Mouse (Mus musculus) olfactory bulb, adult 2 months (tissue): ENCODE measurements around the gene Pou2f3. TPM values are rescaled to one million over a fixed set of nuclear protein-coding genes. Genes with fewer than 3 reads are reported as not detected.

Experiments
- H3K27ac ChIP-seq: fragments of 200-500 bp; 2 replicates; pipeline ENCODE4 v1.5.1; 2012; ENCODE audit warnings: low read depth, low read length; ENCODE audit not compliant: insufficient read depth
- H3K4me1 ChIP-seq: fragments of 200-500 bp; 2 replicates; pipeline ENCODE4 v1.6.1; 2012; ENCODE audit warnings: low read length; ENCODE audit not compliant: control insufficient read depth, insufficient read depth
- H3K4me3 ChIP-seq: fragments of 200-500 bp; 2 replicates; pipeline ENCODE4 v1.5.1; 2012; ENCODE audit warnings: mild to moderate bottlenecking, low read depth, low read length, moderate library complexity; ENCODE audit not compliant: insufficient read depth
- CTCF ChIP-seq: fragments of 200-500 bp; IDR thresholded peaks from 2 replicates; pipeline ENCODE4 v1.5.1; 2012; ENCODE audit warnings: low read depth, mild to moderate bottlenecking, low read length, moderate library complexity; ENCODE audit not compliant: insufficient read depth
- POLR2A ChIP-seq: fragments of 200-500 bp; IDR thresholded peaks from 2 replicates; pipeline ENCODE4 v1.6.1; 2012; ENCODE audit warnings: mild to moderate bottlenecking, low read depth, low read length, moderate library complexity; ENCODE audit not compliant: insufficient read depth
- WGBS: fragments of 180-500 bp; shearing (Covaris S2); methylation state at CpG from one replicate; pipeline ENCODE4 v1.1.7; 2018; 5-methylcytosine and 5-hydroxymethylcytosine counted together
- polyA plus RNA-seq: library from polyadenylated mRNA; stranded (reverse); fragments of >200 nt; gene quantifications from 2 replicates; pipeline ENCODE4 v1.2.4, GENCODE M21; 2012; ENCODE audit warnings: low replicate concordance; ENCODE audit not compliant: missing spikeins, insufficient read depth, insufficient read length

Gene Pou2f3
- polyA plus RNA-seq, 1 experiment = not detected

DNA sequence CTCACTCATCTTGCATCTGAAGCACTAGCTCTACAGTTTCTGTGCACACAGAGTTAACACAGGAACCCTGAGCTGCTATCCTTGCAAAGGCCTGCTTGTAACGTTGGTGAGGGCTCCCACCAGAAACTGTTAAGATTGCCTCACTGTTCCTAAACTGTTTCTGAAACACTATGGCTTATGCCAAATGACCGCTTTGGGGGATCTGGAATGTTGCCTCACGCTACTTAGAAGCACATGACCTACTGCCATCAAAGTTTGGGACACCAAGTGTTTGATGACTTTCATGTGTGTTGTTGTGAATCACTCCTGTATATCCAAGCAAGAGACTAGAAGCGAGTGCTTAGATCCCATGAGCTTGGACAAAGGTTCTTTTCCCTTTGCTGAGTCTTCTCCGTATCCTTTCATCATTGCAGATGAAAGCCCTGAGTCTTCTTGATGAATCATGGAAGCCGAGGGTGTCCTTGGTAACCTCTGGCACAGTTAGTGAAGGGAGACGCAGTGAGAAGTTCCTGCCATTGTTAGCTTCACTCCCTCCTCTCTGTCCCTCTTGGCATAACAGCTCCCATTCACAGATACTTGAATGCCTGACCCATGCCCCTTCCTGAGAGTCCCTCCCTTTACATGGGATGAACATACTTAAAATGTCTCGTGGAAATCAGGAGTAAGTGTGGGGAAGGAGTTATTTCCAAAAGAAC, 99.7 kb downstream of the Pou2f3 start:
- TF ChIP-seq POLR2A (no peak), CTCF (no peak)
- 72% methylated on average over 8 of the region's 8 CpGs for WGBS

DNA sequence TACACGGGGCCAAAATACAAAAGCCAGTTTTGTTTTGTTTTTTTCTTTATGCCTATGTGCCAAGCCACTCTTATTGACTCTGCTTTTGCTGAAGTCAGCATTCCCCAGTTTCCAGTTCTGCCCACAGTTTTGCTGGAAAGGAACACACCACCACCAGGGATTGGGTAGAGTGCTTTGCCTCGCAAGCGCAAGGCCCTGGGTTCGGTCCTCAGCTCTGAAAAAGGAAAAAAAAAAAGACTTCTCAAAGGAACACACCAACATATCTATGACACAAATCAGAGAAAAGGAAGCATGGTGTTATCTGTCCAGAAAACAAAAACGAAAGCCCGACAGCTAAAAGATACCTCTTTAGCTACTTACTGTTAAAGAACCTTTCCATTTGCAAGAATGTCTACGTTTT, 101.0 kb downstream of the Pou2f3 start:
- 92% methylated on average over 7 of the region's 7 CpGs for WGBS
- H3K4me3 ChIP-seq = no peak overlapping the region
- TF ChIP-seq POLR2A = no peak
- TF ChIP-seq CTCF = no peak
- H3K4me1 ChIP-seq = peaks cover 8% of the 10 kb centered on the region
- no peak overlapping the region for H3K27ac ChIP-seq

More for the DNA sequence above, 99.7 kb downstream of the Pou2f3 start:
- Histone ChIP-seq H3K27ac (no peak overlapping the region), H3K4me1 (peaks cover 10% of the 10 kb centered on the region), H3K4me3 (no peak overlapping the region)

DNA sequence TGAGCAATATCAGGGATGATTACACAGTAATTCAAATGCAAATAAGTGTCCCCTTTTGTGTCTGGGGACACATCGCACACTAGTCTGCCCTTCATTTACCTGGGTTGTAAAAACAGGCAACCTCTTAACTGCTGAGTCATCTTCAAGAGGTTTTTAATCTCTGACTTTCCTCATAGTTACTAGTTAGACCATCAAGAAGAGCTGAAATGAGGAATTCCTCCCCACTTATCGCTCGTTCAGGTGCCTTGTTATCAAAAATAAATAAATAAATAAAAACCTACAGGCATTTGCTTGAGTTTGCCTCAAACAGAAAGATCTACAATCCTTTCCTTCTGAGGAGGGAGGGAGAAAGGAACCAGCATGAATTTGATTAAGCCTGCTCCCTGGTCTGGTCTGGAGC, 101.4 kb downstream of the Pou2f3 start:
- TF ChIP-seq CTCF (no peak), POLR2A (no peak)
- Histone ChIP-seq H3K4me1 (peaks cover 8% of the 10 kb centered on the region), H3K27ac (no peak overlapping the region), H3K4me3 (no peak overlapping the region)
- 84% methylated on average over 3 of the region's 3 CpGs for WGBS

DNA sequence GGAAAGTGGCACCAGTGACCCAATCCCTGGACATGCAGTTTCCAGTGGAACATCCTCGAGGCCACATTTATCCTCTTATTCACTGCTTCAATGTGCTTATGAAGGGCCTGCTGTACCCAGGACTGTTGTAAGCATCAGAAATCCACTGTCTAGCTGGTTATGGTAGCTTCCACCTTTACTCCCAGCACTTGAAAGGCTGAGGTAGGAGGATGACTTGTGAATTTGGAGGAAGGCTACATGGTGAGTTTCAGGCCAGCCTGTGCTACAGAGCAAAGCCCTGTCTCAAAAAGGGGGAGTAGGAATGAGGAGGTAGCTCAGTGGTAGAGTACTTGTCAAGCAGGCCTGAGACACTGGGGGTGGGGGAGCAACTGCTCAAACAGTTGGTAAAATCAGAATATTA, 102.1 kb downstream of the Pou2f3 start:
- H3K27ac ChIP-seq = 0 out of 2 replicates have a peak overlapping the region, but pooled peaks have one; percentile 36
- peaks cover 5% of the 10 kb centered on the region for H3K4me1 ChIP-seq
- H3K4me3 ChIP-seq = no peak overlapping the region
- WGBS = 68% methylated on average over 1 of the region's 1 CpGs
- no peak for TF ChIP-seq CTCF
- no peak for TF ChIP-seq POLR2A

DNA sequence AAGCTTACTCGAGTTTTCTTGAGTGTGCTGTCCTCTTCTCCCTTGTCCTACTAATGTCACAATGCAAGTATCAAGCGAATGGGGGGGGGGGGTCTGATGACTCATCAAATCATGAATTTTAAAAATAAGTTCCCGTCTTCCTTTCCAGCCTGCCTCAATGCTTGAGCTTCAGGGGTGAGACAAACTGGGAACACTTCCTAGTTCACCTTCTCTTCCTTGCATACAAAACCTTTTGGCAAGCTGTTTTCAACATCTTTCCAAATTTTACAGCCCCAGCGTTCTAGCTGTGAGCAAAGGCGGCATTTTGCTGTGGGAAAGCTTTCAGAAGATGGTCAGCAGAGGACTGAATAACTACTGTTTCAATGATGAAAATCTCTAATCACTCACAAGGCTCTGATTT, 102.6 kb downstream of the Pou2f3 start:
- 20% methylated on average over 5 of the region's 5 CpGs for WGBS
- Histone ChIP-seq H3K4me1 (peaks cover 5% of the 10 kb centered on the region), H3K27ac (peak overlapping the region; percentile 98; the same call in 1 of the 2 replicates), H3K4me3 (no peak overlapping the region)
- no peak for TF ChIP-seq POLR2A
- TF ChIP-seq CTCF = no peak

DNA sequence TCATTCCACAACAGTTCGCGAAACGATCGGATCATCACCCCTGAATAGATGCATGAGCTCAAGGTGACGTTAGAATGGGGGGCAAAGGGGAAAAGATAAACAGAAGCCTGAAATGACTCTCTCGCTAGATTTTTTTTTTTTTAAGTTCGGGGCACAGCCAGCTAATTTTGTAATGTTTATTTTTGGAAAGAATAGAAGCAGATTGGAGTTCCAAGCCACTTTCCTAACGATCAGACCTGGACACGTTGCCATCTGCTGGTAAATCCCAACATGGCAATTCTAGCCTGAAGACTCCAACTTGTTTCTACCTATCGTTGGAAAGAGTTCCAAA, 103.0 kb downstream of the Pou2f3 start, which contains the start of gene Arhgef12:
TSS of gene Arhgef12 (minus strand) at position 53 of the 331 bp plus-strand sequence.
- TF ChIP-seq CTCF (no peak), POLR2A (no peak)
- H3K4me1 ChIP-seq = peaks cover 5% of the 10 kb centered on the region
- peak within 1 kb of the TSS; percentile 98 for H3K27ac ChIP-seq
- peak within 1 kb of the TSS; percentile 84 for H3K4me3 ChIP-seq
- WGBS = 4% methylated on average over 10 of the region's 10 CpGs

DNA sequence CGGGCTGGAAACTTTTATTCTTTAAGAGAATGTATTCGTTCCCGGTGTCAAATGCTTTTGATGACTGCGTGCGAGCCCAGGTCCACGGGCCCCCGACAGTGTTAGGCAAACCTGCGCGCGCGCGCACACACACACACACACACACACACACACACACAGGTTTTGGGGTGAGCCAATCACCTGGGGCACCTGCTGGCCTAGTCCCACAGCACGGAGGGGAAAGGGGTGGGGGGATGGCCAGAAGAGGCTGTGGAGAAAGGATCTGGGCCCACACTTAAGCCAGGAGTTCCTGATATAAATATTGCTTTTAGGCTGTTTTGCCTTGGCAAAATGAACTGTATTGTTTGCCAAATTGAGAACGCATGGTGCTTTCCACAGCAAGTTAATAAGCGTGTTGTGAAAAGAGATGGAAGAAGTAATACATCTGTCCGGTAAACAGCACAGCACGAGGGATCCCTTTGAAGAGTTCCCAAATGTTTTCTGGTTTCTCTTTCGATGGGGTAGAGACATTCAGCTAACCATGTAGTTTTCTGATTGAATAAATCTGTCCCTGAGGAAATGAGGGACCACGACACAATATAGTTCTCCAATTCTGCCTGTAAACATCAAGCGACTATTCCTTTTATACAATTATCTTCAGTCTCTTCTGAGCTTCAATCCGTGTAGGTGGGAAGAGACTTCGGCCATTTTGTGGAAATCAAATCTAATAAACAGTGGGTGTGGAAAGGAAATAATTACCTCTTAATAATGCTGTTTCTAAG, 103.6 kb downstream of the Pou2f3 start:
- no peak for TF ChIP-seq POLR2A
- TF ChIP-seq CTCF = no peak
- WGBS = 1% methylated on average over 22 of the region's 22 CpGs
- peak overlapping the region; percentile 98 for H3K27ac ChIP-seq
- H3K4me3 ChIP-seq = peak overlapping the region; percentile 84
- H3K4me1 ChIP-seq = peaks cover 5% of the 10 kb centered on the region

DNA sequence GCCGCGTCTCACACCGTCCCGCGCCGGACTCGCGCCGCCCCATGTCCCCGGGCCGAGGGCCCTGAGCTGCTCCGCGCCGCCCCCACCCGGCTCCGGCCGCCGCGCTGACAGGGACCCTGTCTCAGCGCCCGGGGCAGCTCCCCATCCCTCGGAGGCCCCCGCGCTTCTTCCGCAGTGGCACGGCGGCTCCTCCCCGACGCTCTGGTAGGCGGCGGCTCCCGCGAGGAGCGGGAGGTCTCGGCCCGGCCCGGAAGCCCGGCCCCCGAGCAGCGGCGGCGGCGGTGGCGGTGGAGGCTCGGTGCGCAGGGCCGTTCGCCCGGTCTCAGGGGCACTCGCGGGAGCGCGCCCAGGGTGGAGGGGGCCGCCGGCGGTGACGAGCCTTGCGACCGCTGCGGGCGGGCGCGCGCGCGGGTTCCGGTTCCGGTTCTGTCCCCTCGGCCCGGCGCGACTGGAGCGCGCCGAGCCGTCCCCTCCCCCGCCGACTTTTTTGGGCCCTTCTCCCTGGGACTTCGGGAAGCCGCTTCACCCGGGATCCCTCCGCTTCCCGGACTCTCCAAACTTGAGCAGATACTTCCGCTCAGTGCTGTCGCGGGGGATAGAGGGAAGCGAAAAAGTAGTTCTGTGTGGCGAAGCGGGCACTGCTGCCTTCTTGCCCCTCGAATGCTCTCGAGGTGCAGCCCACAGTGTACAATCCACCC, 104.4 kb downstream of the Pou2f3 start:
- Histone ChIP-seq H3K4me3 (peak overlapping the region; percentile 84), H3K4me1 (peaks cover 5% of the 10 kb centered on the region), H3K27ac (peak overlapping the region; percentile 98)
- TF ChIP-seq CTCF (no peak), POLR2A (peak; percentile 81)
- WGBS = under 1% methylated on average over 89 of the region's 91 CpGs
